Mouse (Mus musculus) left cerebral cortex, adult 8-10 months (tissue): ENCODE data around the gene Mpp3. TPM values are rescaled to one million over a fixed set of nuclear protein-coding genes. Genes with fewer than 3 reads are reported as not detected.
A peak's percentile ranks its signal among the peaks of the same experiment; 100 is the strongest.

Experiments used
- DNase-seq, 2 experiments: peaks; one replicate each; pipeline ENCODE4 v3.0.0; 2022; ENCODE audit warnings: low spot score in 2 of 2
- total RNA-seq, 4 experiments: library from RNA; stranded (reverse); gene quantifications; 2 replicates each; pipeline ENCODE4 v1.2.4; 2022

The Mpp3 gene
- total RNA-seq, 4 experiments from 2014 or later = 73.8 to 85.2 (median 77.1) TPM

GRCm38 (mm10) chr11:102039487-102040137 lies 11.4 kb upstream of the Mpp3 start:
- no peak for DNase-seq

DNA sequence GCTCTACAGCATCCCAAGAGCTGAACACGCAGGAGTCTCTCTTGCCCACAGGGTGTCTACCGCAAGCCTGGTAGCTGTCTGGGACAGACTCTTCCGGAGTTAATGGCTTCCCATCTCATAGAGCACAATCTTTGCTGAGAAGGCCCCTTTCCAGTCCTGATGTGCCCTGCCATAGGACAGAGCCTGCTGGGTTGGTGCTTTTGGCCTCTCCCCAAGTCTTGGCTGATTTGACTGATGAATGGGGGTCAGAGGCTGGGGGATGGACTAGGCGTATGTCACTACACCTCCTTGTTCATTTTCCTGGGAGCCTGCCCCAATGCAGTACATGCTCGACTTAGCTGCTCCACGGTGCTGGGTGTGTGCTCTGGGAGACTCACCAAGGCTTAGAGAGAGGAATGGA lies 9.5 kb upstream of the Mpp3 start:
- no peak for DNase-seq

- DNase-seq = no peak
Measured at GRCm38 (mm10) chr11:102036336-102036735, 8.1 kb upstream of the Mpp3 start.

DNA sequence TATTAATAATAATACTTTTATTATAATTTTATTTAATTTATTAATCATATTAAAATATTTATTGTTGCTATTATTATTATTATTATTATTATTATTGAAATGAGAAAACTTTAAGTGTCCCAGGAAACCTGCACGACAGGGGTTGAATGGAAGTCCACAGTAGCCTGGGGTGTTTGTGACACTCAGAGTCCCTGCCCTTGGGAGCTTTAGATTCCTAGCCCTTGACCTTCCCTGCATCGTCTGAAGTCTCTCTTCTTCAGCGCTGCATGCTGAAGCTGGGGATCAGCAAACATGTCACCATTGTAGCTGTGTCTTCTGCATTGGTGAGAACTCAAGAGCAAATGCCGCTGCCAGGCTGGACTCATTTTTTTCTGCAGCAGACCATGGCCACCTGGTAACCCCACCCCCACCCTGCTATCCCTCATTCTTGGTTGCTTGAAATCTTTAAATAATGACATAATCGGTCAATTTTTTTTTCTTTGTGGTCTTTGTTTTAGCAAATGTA lies 7.2 kb upstream of the Mpp3 start:
- DNase-seq = no peak

DNA sequence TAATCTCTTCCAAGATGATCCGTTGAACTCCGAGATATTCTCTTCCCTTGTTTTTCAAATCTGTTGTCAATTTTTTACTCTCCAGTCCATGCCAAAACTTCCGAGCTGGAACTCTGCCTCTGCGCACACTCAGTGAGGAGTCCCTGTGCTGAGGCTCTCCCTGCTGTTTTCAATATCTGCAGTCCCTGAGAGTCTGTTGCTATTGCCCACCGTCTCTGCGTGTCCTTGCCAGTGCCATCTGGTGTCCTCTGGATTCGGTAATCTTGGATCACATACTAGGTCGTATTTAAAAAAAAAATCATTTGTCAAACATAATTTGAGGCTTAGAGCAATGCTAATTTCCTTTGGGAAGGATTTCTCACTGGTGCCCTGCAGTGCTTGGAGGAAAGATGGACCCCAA lies 6.6 kb upstream of the Mpp3 start:
- no peak for DNase-seq

DNA sequence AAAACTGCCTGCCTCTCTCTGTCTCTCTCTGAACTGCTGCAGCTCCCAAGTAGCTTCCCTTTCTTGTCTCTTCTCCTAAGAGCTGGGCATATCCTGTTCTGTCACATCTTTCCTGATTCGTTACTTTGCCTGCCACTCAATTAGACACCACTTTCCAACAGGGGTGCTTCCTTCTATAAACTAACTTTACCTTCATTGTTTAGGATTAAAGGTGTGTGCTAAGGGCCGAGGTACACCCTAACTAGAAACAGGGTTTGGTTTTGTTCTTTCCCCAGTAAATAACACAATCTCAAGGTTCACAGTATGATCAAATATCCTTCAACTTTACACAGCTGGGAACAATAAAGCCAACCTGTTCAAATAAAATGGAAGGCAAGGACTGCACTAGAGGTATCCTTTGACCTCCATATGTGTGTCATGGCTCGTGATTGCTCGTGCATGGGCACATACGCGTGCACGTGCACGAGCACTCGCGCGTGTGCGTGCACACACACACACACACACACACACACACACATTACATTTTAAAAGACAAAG lies 4.9 kb upstream of the Mpp3 start:
- no peak for DNase-seq

GRCm38 (mm10) chr11:102031149-102031548 lies 2.9 kb upstream of the Mpp3 start:
- DNase-seq = peak in 1 of 2 experiments; percentile 59

DNA sequence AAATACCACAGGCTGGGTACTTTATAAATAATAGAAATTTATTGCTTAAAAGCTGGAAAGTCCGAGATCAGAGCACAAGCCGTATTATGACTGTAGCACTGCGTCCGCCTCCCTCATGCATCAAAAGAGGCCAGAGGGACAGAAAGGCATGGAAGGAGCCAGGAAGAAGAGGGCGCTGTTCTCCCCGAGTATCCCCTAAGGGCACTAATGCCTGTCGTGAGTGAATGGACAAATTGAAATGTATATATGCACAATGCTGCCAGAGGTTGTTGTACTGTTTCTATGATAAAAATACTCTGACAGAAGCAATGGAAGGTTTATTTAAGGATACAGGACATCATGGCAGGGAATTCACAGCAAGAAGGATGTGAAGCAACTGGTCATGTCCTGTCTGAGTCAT lies 1.7 kb upstream of the Mpp3 start:
- DNase-seq = no peak

GRCm38 (mm10) chr11:102029304-102029703 lies 1.0 kb upstream of the Mpp3 start:
- DNase-seq = no peak

DNA sequence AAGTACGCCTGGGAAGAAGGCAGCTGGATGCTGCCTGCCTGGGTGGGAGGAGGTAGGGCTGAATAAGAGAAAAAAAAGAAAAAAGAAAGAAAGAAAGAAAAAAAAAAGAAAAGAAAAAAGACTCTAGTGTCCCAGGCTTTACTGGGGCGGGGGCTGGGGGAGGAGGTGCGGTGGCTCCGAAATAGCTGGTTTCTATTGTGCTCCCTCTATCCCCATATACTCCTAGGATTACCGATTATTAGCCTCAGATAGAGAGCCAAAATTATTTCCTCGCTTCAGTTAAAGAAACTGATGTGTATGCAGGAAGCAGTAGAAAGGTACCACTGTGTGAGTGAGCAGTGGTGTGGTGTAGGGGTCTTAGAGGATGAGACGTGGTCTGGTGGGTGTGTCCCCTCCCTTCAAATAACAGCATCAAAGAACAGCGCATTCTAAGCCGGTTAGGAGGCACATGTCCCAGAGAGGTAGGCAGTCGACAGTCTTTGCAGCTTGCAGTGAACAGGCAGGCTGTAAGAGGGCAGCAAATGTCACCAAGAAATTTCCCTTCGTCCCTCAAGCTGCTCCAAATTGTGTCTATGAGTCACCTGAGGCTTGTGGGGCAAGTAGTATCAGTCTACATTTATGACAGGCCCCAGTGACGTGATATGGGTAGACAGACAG lies 772 bp downstream of the Mpp3 start:
- DNase-seq = no peak

- DNase-seq = peak; percentile 43 to 49
Measured at GRCm38 (mm10) chr11:102026694-102027360, 1.4 kb downstream of the Mpp3 start.

- no peak for DNase-seq
Measured at GRCm38 (mm10) chr11:102025991-102026660, 2.1 kb downstream of the Mpp3 start.

DNA sequence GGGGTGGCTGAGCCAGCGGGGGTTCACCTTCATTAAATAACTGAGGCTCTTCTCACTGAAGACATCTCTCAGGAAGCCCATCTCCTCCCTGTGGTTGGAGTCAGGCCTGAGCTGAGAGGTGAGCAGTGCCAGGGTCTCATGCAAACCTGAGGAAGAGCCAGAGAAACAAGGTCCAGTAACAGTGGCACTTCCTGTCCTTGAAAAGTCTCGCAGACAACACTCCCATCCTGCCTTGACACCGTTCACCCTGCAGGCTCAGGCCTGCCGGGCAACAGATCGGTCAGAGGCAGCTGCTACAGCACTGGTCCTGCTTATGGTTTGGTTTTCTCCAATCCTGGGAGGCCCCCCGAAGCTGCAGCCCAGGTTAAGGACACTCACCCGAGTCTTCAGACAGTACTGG lies 2.9 kb downstream of the Mpp3 start:
- no peak for DNase-seq

GRCm38 (mm10) chr11:102024875-102025274 lies 3.4 kb downstream of the Mpp3 start:
- DNase-seq = no peak

DNA sequence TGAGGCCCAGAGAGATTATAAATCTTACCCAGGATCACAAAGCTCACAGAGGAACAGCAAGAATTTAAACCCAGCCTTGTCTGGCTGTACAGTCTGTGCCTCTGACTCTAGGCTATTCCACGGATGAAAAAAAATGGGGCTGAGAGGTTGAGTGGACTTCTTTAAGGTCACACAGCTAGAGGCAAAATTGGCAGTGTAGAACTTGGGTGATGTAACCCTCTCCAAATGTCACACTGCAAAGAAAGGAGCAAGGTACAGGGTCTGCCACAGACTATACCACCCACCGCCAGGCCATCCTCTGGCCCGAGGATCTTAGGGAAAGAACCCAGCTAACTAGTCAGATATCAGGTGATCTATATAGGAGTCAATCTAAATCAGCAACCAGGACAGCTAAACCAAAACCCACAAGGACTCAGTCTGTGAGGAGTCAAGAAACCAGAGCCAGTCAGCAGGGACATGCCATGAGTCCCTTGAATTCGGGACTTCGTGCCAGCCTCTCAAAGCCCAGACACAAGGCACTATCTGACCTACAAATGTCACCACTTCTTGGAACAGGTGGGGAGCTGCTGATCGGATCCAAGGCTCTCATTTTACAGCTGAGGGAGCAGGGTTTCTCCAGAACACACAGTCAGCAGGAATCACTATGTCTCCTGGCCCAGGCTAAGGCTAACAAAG lies 4.0 kb downstream of the Mpp3 start:
- no peak for DNase-seq

DNA sequence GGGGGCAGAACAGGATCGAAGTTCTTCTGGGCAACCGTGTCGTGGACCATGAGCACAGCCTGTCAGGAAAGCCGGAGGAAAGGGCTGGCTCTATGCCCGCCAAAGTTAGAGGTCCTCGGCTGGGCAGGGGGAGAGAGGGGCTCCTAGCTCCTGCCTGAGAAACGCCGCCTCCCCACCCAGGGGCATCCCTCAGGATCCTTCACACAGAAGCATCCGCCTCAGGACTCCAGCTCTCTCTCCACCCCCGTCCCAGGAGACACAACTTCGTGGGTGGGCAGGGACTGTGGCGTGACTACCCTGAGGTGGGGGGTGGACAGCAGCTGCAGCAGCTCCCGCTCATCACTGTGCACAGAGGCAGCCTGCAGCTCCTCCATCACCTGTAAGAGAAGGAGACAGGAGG lies 4.9 kb downstream of the Mpp3 start:
- peak in 1 of 2 experiments; percentile 70 for DNase-seq

- no peak for DNase-seq
Measured at GRCm38 (mm10) chr11:102021196-102021595, 7.1 kb downstream of the Mpp3 start.

- no peak for DNase-seq
Measured at GRCm38 (mm10) chr11:102019736-102020135, 8.5 kb downstream of the Mpp3 start.

- no peak for DNase-seq
Measured at GRCm38 (mm10) chr11:102016136-102016535, 12.1 kb downstream of the Mpp3 start.

- DNase-seq = no peak
Measured at GRCm38 (mm10) chr11:102015472-102015871, 12.8 kb downstream of the Mpp3 start.

GRCm38 (mm10) chr11:102013201-102013600 lies 15.1 kb downstream of the Mpp3 start:
- DNase-seq = no peak
